10 mouse cellular contexts compared by ENCODE assay signal in the genomic region with DNA sequence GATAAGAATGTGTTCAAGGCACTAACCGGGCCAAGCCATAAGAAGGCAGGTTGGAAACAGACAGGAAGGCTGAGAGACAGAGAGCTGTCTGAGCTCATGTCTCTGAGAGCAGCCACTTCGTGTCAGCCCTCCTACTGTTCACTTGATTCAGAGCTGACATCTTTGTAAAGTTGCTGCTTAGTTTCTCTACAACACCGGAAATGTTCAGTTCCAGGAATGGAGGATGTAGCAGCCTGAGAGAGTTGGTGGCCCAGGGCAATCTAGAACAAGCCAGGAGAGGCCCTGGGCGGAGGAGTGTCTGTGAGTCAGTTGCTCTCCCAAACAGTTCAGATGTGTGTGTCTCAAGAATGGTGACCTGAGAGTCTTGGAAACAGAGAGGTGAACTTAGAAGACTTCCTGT.
"Had no signal": no experiment of that assay in that cellular context is flagged by ENCODE, and none has a peak within 500 bp of the region (broad histone marks: within the 10 kb centered on the region; RNA-seq: fewer than 3 reads in every experiment).

No protein-coding gene starts in this region.

- H3K4me2 ChIP-seq: limb, embryonic 13.5 days; midbrain, embryonic 13.5 days had no signal

- H3K4me3 ChIP-seq: limb, embryonic 13.5 days; midbrain, embryonic 13.5 days had no signal

- H3K27me3 ChIP-seq: limb, embryonic 13.5 days; midbrain, embryonic 13.5 days had no signal

- H3K9me3 ChIP-seq: limb, embryonic 13.5 days; midbrain, embryonic 13.5 days had no signal

- H3K27ac ChIP-seq: limb, embryonic 13.5 days; liver, embryonic 14.5 days; midbrain, embryonic 13.5 days had no signal

- H3K36me3 ChIP-seq: midbrain, embryonic 13.5 days had no signal

- H3K4me1 ChIP-seq: midbrain, embryonic 13.5 days had no signal

- H3K9ac ChIP-seq: limb, embryonic 13.5 days; liver, embryonic 14.5 days; midbrain, embryonic 13.5 days had no signal

- ATAC-seq: midbrain, embryonic 13.5 days had no signal

- DNase-seq: kidney, postnatal 36 days; layer of hippocampus, adult 9-11 months; left cerebral cortex, postnatal 4 days; lung, adult 18-20 months; lung, postnatal 36 days; right cerebral cortex, postnatal 14 days; thymus, postnatal 36 days had no signal
